Mouse (Mus musculus): ENCODE results near the gene Bbs4. TPM values are rescaled to one million over a fixed set of nuclear protein-coding genes. Genes with fewer than 3 reads are reported as not detected.

The Bbs4 gene
- polyA plus RNA-seq, 1 experiment from 2014 or later: 7.5 TPM

- Histone ChIP-seq H3K9me3 (replicated peaks; ENCODE audit: control insufficient read depth, low read length) (no peaks in the 10 kb centered on the region), H3K4me1 (ENCODE audit: control insufficient read depth, insufficient read depth, low read length) (peaks cover 12% of the 10 kb centered on the region), H3K27ac (ENCODE audit: low read length) (no peak overlapping the region), H3K36me3 (ENCODE audit: control insufficient read depth, insufficient read depth) (no peaks in the 10 kb centered on the region), H3K4me2 (ENCODE audit: low read depth, low read length) (no peak overlapping the region), H3K9ac (ENCODE audit: low read length) (no peak overlapping the region), H3K4me3 (ENCODE audit: low read length) (no peak overlapping the region), H3K27me3 (ENCODE audit: control insufficient read depth, insufficient read depth, low read length) (no peaks in the 10 kb centered on the region)
- no peak for ATAC-seq (replicated peaks; ENCODE audit: extremely low read depth, insufficient read depth, low FRiP score)
- WGBS: 78% methylated on average over 19 of the region's 19 CpGs
These were observed 78.4 kb downstream of the Bbs4 start for GRCm38 (mm10) chr9:59274846-59275455.

- H3K27ac ChIP-seq (ENCODE audit: low read length): no peak overlapping the region
- no peaks in the 10 kb centered on the region for H3K27me3 ChIP-seq (ENCODE audit: control insufficient read depth, insufficient read depth, low read length)
- no peak for ATAC-seq (replicated peaks; ENCODE audit: extremely low read depth, insufficient read depth, low FRiP score)
These were observed 80.1 kb downstream of the Bbs4 start for GRCm38 (mm10) chr9:59273199-59273598.

More at GRCm38 (mm10) chr9:59273199-59273598, 80.1 kb downstream of the Bbs4 start:
- no peaks in the 10 kb centered on the region for H3K36me3 ChIP-seq (ENCODE audit: control insufficient read depth, insufficient read depth)
- H3K9me3 ChIP-seq (replicated peaks; ENCODE audit: control insufficient read depth, low read length): no peaks in the 10 kb centered on the region
- peaks cover 12% of the 10 kb centered on the region for H3K4me1 ChIP-seq (ENCODE audit: control insufficient read depth, insufficient read depth, low read length)
- no peak overlapping the region for H3K4me2 ChIP-seq (ENCODE audit: low read depth, low read length)
- H3K9ac ChIP-seq (ENCODE audit: low read length): no peak overlapping the region
- H3K4me3 ChIP-seq (ENCODE audit: low read length): no peak overlapping the region

Other genes starting within 250 kb of the Bbs4 start
- 19.0 and 20.0 TPM in 2 replicates for gene Adpgk, start 62.0 kb downstream of the Bbs4 start, polyA plus RNA-seq (2015; fragmentation: Nextera tagmentation; extraction: Ambion mirVana)
- 13.6 and 16.9 TPM in 2 replicates for gene Arih1, start 133.1 kb upstream of the Bbs4 start, polyA plus RNA-seq (2015; fragmentation: Nextera tagmentation; extraction: Ambion mirVana)
- gene Hexa, start 186.0 kb upstream of the Bbs4 start, polyA plus RNA-seq (2015; fragmentation: Nextera tagmentation; extraction: Ambion mirVana): 66.2 and 76.3 TPM in 2 replicates
- 0.27 and 0.34 TPM in 2 replicates for gene Tmem202, start 186.3 kb upstream of the Bbs4 start, polyA plus RNA-seq (2015; fragmentation: Nextera tagmentation; extraction: Ambion mirVana)
- 0.17 and 0.35 TPM in 2 replicates for gene Celf6, start 224.4 kb upstream of the Bbs4 start, polyA plus RNA-seq (2015; fragmentation: Nextera tagmentation; extraction: Ambion mirVana)